Mouse (Mus musculus): Measurements from ENCODE around the gene Tex2. TPM values are rescaled to one million over a fixed set of nuclear protein-coding genes. Genes with fewer than 3 reads are reported as not detected.

Tex2 gene
- polyA plus RNA-seq, 1 experiment, result 25.0 TPM

- peaks cover 24% of the 10 kb centered on the region for H3K4me1 ChIP-seq (ENCODE audit: control insufficient read depth, insufficient read depth, low read length)
- TF ChIP-seq POLR2A (IDR thresholded peaks at IDR 0.05; ENCODE audit: borderline replicate concordance, low read depth, low read length) (no peak), CTCF (IDR thresholded peaks at IDR 0.05; ENCODE audit: low read depth, low read length) (no peak)
- no peak overlapping the region for H3K4me3 ChIP-seq (ENCODE audit: insufficient read depth, low read length)
- H3K27ac ChIP-seq (ENCODE audit: insufficient read depth, low read depth, low read length), result peak overlapping the region; percentile 2; the same call in 1 of the 2 replicates
Measured at GRCm38 (mm10) chr11:106555805-106556615, 57.2 kb downstream of the Tex2 start.

- H3K4me1 ChIP-seq (ENCODE audit: control insufficient read depth, insufficient read depth, low read length), result peaks cover 8% of the 10 kb centered on the region
- no peak for TF ChIP-seq POLR2A (IDR thresholded peaks at IDR 0.05; ENCODE audit: borderline replicate concordance, low read depth, low read length)
- no peak for TF ChIP-seq CTCF (IDR thresholded peaks at IDR 0.05; ENCODE audit: low read depth, low read length)
- no peak overlapping the region for H3K27ac ChIP-seq (ENCODE audit: insufficient read depth, low read depth, low read length)
- H3K4me3 ChIP-seq (ENCODE audit: insufficient read depth, low read length), result no peak overlapping the region
Measured at GRCm38 (mm10) chr11:106550398-106550797, 62.8 kb downstream of the Tex2 start.

- Histone ChIP-seq H3K4me3 (ENCODE audit: insufficient read depth, low read length) (no peak overlapping the region), H3K27ac (ENCODE audit: insufficient read depth, low read depth, low read length) (no peak overlapping the region), H3K4me1 (ENCODE audit: control insufficient read depth, insufficient read depth, low read length) (peaks cover 15% of the 10 kb centered on the region)
- TF ChIP-seq POLR2A (IDR thresholded peaks at IDR 0.05; ENCODE audit: borderline replicate concordance, low read depth, low read length), result no peak
Measured at GRCm38 (mm10) chr11:106546081-106546480, 67.1 kb downstream of the Tex2 start.

- Histone ChIP-seq H3K4me1 (ENCODE audit: control insufficient read depth, insufficient read depth, low read length) (peaks cover 20% of the 10 kb centered on the region), H3K4me3 (ENCODE audit: insufficient read depth, low read length) (no peak overlapping the region), H3K27ac (ENCODE audit: insufficient read depth, low read depth, low read length) (no peak overlapping the region)
- no peak for TF ChIP-seq CTCF (IDR thresholded peaks at IDR 0.05; ENCODE audit: low read depth, low read length)
- no peak for TF ChIP-seq POLR2A (IDR thresholded peaks at IDR 0.05; ENCODE audit: borderline replicate concordance, low read depth, low read length)
Measured at GRCm38 (mm10) chr11:106544916-106545315, 68.3 kb downstream of the Tex2 start.

GRCm38 (mm10) chr11:106544133-106544532, 69.1 kb downstream of the Tex2 start:
- Histone ChIP-seq H3K4me1 (ENCODE audit: control insufficient read depth, insufficient read depth, low read length) (peaks cover 21% of the 10 kb centered on the region), H3K27ac (ENCODE audit: insufficient read depth, low read depth, low read length) (no peak overlapping the region), H3K4me3 (ENCODE audit: insufficient read depth, low read length) (no peak overlapping the region)
- TF ChIP-seq CTCF (IDR thresholded peaks at IDR 0.05; ENCODE audit: low read depth, low read length) (no peak), POLR2A (IDR thresholded peaks at IDR 0.05; ENCODE audit: borderline replicate concordance, low read depth, low read length) (no peak)

- no peak overlapping the region for H3K4me3 ChIP-seq (ENCODE audit: insufficient read depth, low read length)
- H3K4me1 ChIP-seq (ENCODE audit: control insufficient read depth, insufficient read depth, low read length), result peaks cover 25% of the 10 kb centered on the region
- TF ChIP-seq CTCF (IDR thresholded peaks at IDR 0.05; ENCODE audit: low read depth, low read length) (no peak), POLR2A (IDR thresholded peaks at IDR 0.05; ENCODE audit: borderline replicate concordance, low read depth, low read length) (no peak)
- no peak overlapping the region for H3K27ac ChIP-seq (ENCODE audit: insufficient read depth, low read depth, low read length)
Measured at GRCm38 (mm10) chr11:106543006-106543405, 70.2 kb downstream of the Tex2 start.

GRCm38 (mm10) chr11:106542385-106542784, 70.8 kb downstream of the Tex2 start:
- Histone ChIP-seq H3K27ac (ENCODE audit: insufficient read depth, low read depth, low read length) (no peak overlapping the region), H3K4me3 (ENCODE audit: insufficient read depth, low read length) (no peak overlapping the region), H3K4me1 (ENCODE audit: control insufficient read depth, insufficient read depth, low read length) (peaks cover 25% of the 10 kb centered on the region)
- no peak for TF ChIP-seq POLR2A (IDR thresholded peaks at IDR 0.05; ENCODE audit: borderline replicate concordance, low read depth, low read length)
- no peak for TF ChIP-seq CTCF (IDR thresholded peaks at IDR 0.05; ENCODE audit: low read depth, low read length)

- Histone ChIP-seq H3K4me1 (ENCODE audit: control insufficient read depth, insufficient read depth, low read length) (peaks cover 33% of the 10 kb centered on the region), H3K27ac (ENCODE audit: insufficient read depth, low read depth, low read length) (no peak overlapping the region), H3K4me3 (ENCODE audit: insufficient read depth, low read length) (no peak overlapping the region)
- TF ChIP-seq POLR2A (IDR thresholded peaks at IDR 0.05; ENCODE audit: borderline replicate concordance, low read depth, low read length) (no peak), CTCF (IDR thresholded peaks at IDR 0.05; ENCODE audit: low read depth, low read length) (no peak)
Measured at GRCm38 (mm10) chr11:106540506-106541268, 72.5 kb downstream of the Tex2 start.

GRCm38 (mm10) chr11:106536253-106536912, 76.8 kb downstream of the Tex2 start:
- Histone ChIP-seq H3K4me3 (ENCODE audit: insufficient read depth, low read length) (no peak overlapping the region), H3K4me1 (ENCODE audit: control insufficient read depth, insufficient read depth, low read length) (peaks cover 18% of the 10 kb centered on the region), H3K27ac (ENCODE audit: insufficient read depth, low read depth, low read length) (no peak overlapping the region)
- TF ChIP-seq POLR2A (IDR thresholded peaks at IDR 0.05; ENCODE audit: borderline replicate concordance, low read depth, low read length) (no peak), CTCF (IDR thresholded peaks at IDR 0.05; ENCODE audit: low read depth, low read length) (no peak)
